Comparison of ENCODE assay signal across 8 mouse cellular contexts in the genomic region with DNA sequence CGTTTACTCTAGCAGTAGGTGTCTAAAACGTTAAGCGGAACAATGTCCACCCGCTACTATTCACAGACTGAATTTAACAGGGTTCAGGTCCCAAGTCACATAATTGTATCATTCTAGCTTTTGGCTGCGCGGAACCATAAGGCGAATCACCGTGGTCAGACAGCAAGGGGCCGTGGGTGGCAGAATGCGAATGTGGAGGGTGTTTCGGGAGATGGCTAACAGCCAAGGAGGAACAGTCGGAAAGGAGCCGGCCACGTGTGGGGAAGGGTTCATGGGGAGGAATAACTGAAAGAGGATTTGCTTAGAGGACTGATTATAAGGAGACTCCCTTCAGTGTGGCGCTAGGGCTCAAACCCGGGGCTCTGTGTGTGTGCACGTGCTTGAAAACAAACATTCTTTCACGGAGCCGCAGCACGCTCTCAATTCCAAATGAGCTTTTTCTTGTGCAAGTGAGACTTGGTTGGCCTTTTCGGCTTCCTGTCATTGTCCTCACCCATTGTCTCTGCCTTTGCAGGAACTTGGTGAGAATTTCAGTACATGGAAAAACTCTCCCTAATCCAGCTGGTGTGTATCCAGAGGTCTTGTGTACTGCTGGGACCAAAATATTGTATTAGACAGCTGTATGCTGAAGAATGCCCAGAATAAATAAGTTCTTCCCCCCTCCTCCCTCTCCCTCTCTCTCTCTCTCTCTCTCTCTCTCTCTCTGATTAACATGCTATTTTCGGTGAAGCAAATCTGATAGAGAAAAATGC.
DNase-seq lines count a peak whose midpoint lies in the region; TF ChIP-seq lines count a peak whose summit lies in the region.

No protein-coding gene starts in this region.

- H3K4me3 ChIP-seq in heart, embryonic 10.5 days, result peak overlapping the region; percentile 32; the same call in 1 of the 2 replicates
- H3K4me3 ChIP-seq in kidney, adult 2 months (ENCODE audit: insufficient read depth, low read depth, low read length), result no peak overlapping the region

- no peaks in the 10 kb centered on the region; the same call in 1 of the 2 replicates for H3K4me1 ChIP-seq in heart, embryonic 10.5 days
- no peaks in the 10 kb centered on the region for H3K4me1 ChIP-seq in kidney, adult 2 months (ENCODE audit: control insufficient read depth, insufficient read depth, low read length)

- H3K36me3 ChIP-seq in heart, embryonic 10.5 days, result no peaks in the 10 kb centered on the region
- H3K36me3 ChIP-seq in kidney, adult 2 months (ENCODE audit: control insufficient read depth, insufficient read depth, low read length), result no peaks in the 10 kb centered on the region

- WGBS in heart, embryonic 10.5 days, result 50% methylated on average over 22 of the region's 22 CpGs
- 44% methylated on average over 22 of the region's 22 CpGs for WGBS in kidney, adult 2 months

- no peaks in the 10 kb centered on the region for H3K9me3 ChIP-seq in heart, embryonic 10.5 days

- peak; percentile 16 for DNase-seq in gastrocnemius, adult 18-20 months (ENCODE audit: low spot score)
- DNase-seq in gastrocnemius, adult 8-10 months (ENCODE audit: low spot score in 2 of 2), result no peak
- peak; percentile 5 for DNase-seq in embryo, embryonic 11.5 days (ENCODE audit: low read depth, low spot score)
- no peak for DNase-seq in heart, embryonic 10.5 days (ENCODE audit: low spot score)
- DNase-seq in kidney, adult 2 months, result peak; percentile 51
- DNase-seq in lung, postnatal 14 days, result peak; percentile 23
- peak; percentile 37 for DNase-seq in right cerebral cortex, postnatal 4 days
- DNase-seq in spleen, postnatal 10 days (ENCODE audit: low spot score in 2 of 2), result no peak

- TF ChIP-seq CTCF in kidney, adult 2 months (conservative IDR thresholded peaks at IDR 0.05; ENCODE audit: insufficient read depth, insufficient read length, low read depth, low read length), result no peak

- no peaks in the 10 kb centered on the region for H3K27me3 ChIP-seq in heart, embryonic 10.5 days (ENCODE audit: insufficient read depth, poor library complexity, severe bottlenecking)
- H3K27me3 ChIP-seq in kidney, adult 2 months (replicated peaks; ENCODE audit: control insufficient read depth, insufficient read depth, low read length), result no peaks in the 10 kb centered on the region

- no peak for TF ChIP-seq POLR2A in kidney, adult 2 months (IDR thresholded peaks at IDR 0.05; ENCODE audit: low read depth, low read length)

- peak overlapping the region; percentile 80; the same call in 1 of the 2 replicates for H3K27ac ChIP-seq in heart, embryonic 10.5 days
- H3K27ac ChIP-seq in kidney, adult 2 months (ENCODE audit: insufficient read depth, low read depth, low read length), result no peak overlapping the region

Comparison
In these comparisons a context has a peak if more than half of its experiments do, and no peak if none do; other contexts are left out.
1. DNase-seq: peak in gastrocnemius, adult 18-20 months (single experiment), embryo, embryonic 11.5 days (single experiment), kidney, adult 2 months (single experiment), lung, postnatal 14 days (single experiment) and right cerebral cortex, postnatal 4 days (single experiment); none in gastrocnemius, adult 8-10 months (0 of 2), heart, embryonic 10.5 days (single experiment) and spleen, postnatal 10 days (0 of 2).